Mouse (Mus musculus) MEL (cell line): ENCODE measurements around the gene Ptpn12. TPM values are rescaled to one million over a fixed set of nuclear protein-coding genes. Genes with fewer than 3 reads are reported as not detected.

Source experiments
- DNase-seq: peaks from one replicate; pipeline ENCODE4 v3.0.0; 2011; ENCODE audit warnings: low read depth, low spot score
- H3K27ac ChIP-seq: 2 replicates; pipeline ENCODE4 v1.5.1; 2012; ENCODE audit warnings: low read depth, mild to moderate bottlenecking, control low read depth, low read length, moderate library complexity; ENCODE audit not compliant: control insufficient read depth
- H3K27me3 ChIP-seq, 2 experiments: fragments of 150-350 bp in 1 of 2; sonication (generic) in 1 of 2; 2 replicates each; pipeline ENCODE4 v1.6.1; 2012; ENCODE audit warnings: low read length in 2 of 2, mild to moderate bottlenecking in 2 of 2, improper control_type of control experiment in 1 of 2, moderate library complexity in 1 of 2; ENCODE audit not compliant: insufficient read depth in 2 of 2, control insufficient read depth in 1 of 2
- H3K36me3 ChIP-seq, 2 experiments: 2 replicates each; pipeline ENCODE4 v1.6.1; 2012 to 2014; ENCODE audit warnings: low read length in 2 of 2, improper control_type of control experiment in 1 of 2, inconsistent platforms in 1 of 2, mild to moderate bottlenecking in 1 of 2; ENCODE audit not compliant: insufficient read depth in 2 of 2, control insufficient read depth in 1 of 2
- H3K4me1 ChIP-seq, 2 experiments: fragments of 150-350 bp in 1 of 2; sonication (generic) in 1 of 2; 2 replicates each; pipeline ENCODE4 v1.6.1; 2012; ENCODE audit warnings: low read length in 2 of 2, improper control_type of control experiment in 1 of 2, mild to moderate bottlenecking in 1 of 2; ENCODE audit not compliant: insufficient read depth in 2 of 2, control insufficient read depth in 1 of 2
- H3K4me3 ChIP-seq, 2 experiments: fragments of 150-350 bp in 1 of 2; sonication (generic) in 1 of 2; 2 replicates each; pipeline ENCODE4 v1.5.1; 2012; ENCODE audit warnings: low read depth in 2 of 2, low read length in 2 of 2, mild to moderate bottlenecking in 2 of 2, moderate library complexity in 2 of 2, control low read depth in 1 of 2, improper control_type of control experiment in 1 of 2; ENCODE audit not compliant: control insufficient read depth in 1 of 2, insufficient read depth in 1 of 2
- H3K79me2 ChIP-seq: 2 replicates; pipeline ENCODE4 v1.6.1; 2012; ENCODE audit warnings: mild to moderate bottlenecking, low read length, moderate library complexity; ENCODE audit not compliant: control insufficient read depth, poor library complexity, insufficient read depth
- H3K9ac ChIP-seq: 2 replicates; pipeline ENCODE4 v1.6.1; 2012; ENCODE audit warnings: low read depth, mild to moderate bottlenecking, control low read depth, low read length, moderate library complexity; ENCODE audit not compliant: control insufficient read depth, poor library complexity, severe bottlenecking
- H3K9me3 ChIP-seq: fragments of 150-350 bp; sonication (generic); replicated peaks from 2 replicates; pipeline ENCODE4 v1.6.1; 2012; ENCODE audit warnings: mild to moderate bottlenecking, low read length, improper control_type of control experiment, moderate library complexity; ENCODE audit not compliant: insufficient read depth
- BHLHE40 ChIP-seq: IDR thresholded peaks from 2 replicates; pipeline ENCODE4 v1.6.1; 2012; ENCODE audit warnings: low read depth, mild to moderate bottlenecking, inconsistent platforms, low read length, improper control_type of control experiment, borderline replicate concordance
- CHD1 ChIP-seq: IDR thresholded peaks from 2 replicates; pipeline ENCODE4 v1.6.1; 2012; ENCODE audit warnings: low read depth, mild to moderate bottlenecking, inconsistent platforms, low read length, improper control_type of control experiment
- CTCF ChIP-seq, 3 experiments: IDR thresholded peaks in 2 of 3; conservative IDR thresholded peaks in 1 of 3; 2 replicates each; pipeline ENCODE4 v1.5.1; 2011 to 2012; ENCODE audit warnings: low read length in 3 of 3, low read depth in 2 of 3, mild to moderate bottlenecking in 2 of 3, improper control_type of control experiment in 1 of 3, inconsistent platforms in 1 of 3, mixed read lengths in 1 of 3, moderate library complexity in 1 of 3; ENCODE audit not compliant: control insufficient read depth in 1 of 3, insufficient read depth in 1 of 3, poor library complexity in 1 of 3, severe bottlenecking in 1 of 3
- ELF1 ChIP-seq: IDR thresholded peaks from 2 replicates; pipeline ENCODE4 v1.6.1; 2014; ENCODE audit warnings: low read depth, mild to moderate bottlenecking, inconsistent platforms, low read length, improper control_type of control experiment, moderate library complexity
- ETS1 ChIP-seq: IDR thresholded peaks from 2 replicates; pipeline ENCODE4 v1.6.1; 2012; ENCODE audit warnings: low read depth, mild to moderate bottlenecking, inconsistent platforms, low read length, improper control_type of control experiment, moderate library complexity
- GABPA ChIP-seq: IDR thresholded peaks from 2 replicates; pipeline ENCODE4 v1.6.1; 2012; ENCODE audit warnings: low read depth, mild to moderate bottlenecking, inconsistent platforms, low read length, improper control_type of control experiment, moderate library complexity
- JUND ChIP-seq: IDR thresholded peaks from 2 replicates; pipeline ENCODE4 v1.6.1; 2011; ENCODE audit warnings: low read depth, mild to moderate bottlenecking, improper control_type of control experiment, low read length
- KAT2A ChIP-seq: conservative IDR thresholded peaks from 2 replicates; pipeline ENCODE4 v1.6.1; 2012; ENCODE audit warnings: low read depth, low read length, improper control_type of control experiment, inconsistent platforms
- MAFK ChIP-seq: IDR thresholded peaks from 2 replicates; pipeline ENCODE4 v1.6.1; 2011; ENCODE audit warnings: low read depth, mild to moderate bottlenecking, low read length, improper control_type of control experiment, borderline replicate concordance
- MEF2A ChIP-seq: IDR thresholded peaks from 2 replicates; pipeline ENCODE4 v1.6.1; 2014; ENCODE audit warnings: low read depth, mild to moderate bottlenecking, inconsistent platforms, low read length, improper control_type of control experiment; ENCODE audit not compliant: poor library complexity, insufficient replicate concordance, severe bottlenecking; ENCODE audit errors: extremely low read depth
- NELFE ChIP-seq: IDR thresholded peaks from 2 replicates; pipeline ENCODE4 v1.6.1; 2011; ENCODE audit warnings: low read depth, low read length, improper control_type of control experiment
- POLR2AphosphoS5 ChIP-seq: IDR thresholded peaks from 2 replicates; pipeline ENCODE4 v1.6.1; 2012; ENCODE audit warnings: low read depth, borderline replicate concordance, mild to moderate bottlenecking, inconsistent platforms, low read length, moderate library complexity, mixed read lengths
- RCOR1 ChIP-seq: IDR thresholded peaks from 2 replicates; pipeline ENCODE4 v1.6.1; 2012; ENCODE audit warnings: low read depth, mild to moderate bottlenecking, inconsistent platforms, low read length, improper control_type of control experiment
- SMC3 ChIP-seq: IDR thresholded peaks from 2 replicates; pipeline ENCODE4 v1.6.1; 2011; ENCODE audit warnings: low read depth, low read length, improper control_type of control experiment
- UBTF ChIP-seq: IDR thresholded peaks from 2 replicates; pipeline ENCODE4 v1.6.1; 2012; ENCODE audit warnings: low read depth, mild to moderate bottlenecking, inconsistent platforms, low read length, improper control_type of control experiment, moderate library complexity, borderline replicate concordance; ENCODE audit not compliant: insufficient read depth
- USF1 ChIP-seq: IDR thresholded peaks from 2 replicates; pipeline ENCODE4 v1.6.1; 2014; ENCODE audit warnings: low read depth, mild to moderate bottlenecking, inconsistent platforms, low read length, improper control_type of control experiment, moderate library complexity
- ZKSCAN1 ChIP-seq: IDR thresholded peaks from 2 replicates; pipeline ENCODE4 v1.6.1; 2012; ENCODE audit warnings: low read depth, mild to moderate bottlenecking, inconsistent platforms, low read length, improper control_type of control experiment, moderate library complexity
- ZMIZ1 ChIP-seq: IDR thresholded peaks from 2 replicates; pipeline ENCODE4 v1.6.1; 2012; ENCODE audit warnings: low read depth, mild to moderate bottlenecking, inconsistent platforms, low read length, improper control_type of control experiment, moderate library complexity
- polyA plus RNA-seq, 2 experiments: library from polyadenylated mRNA; stranded (reverse) in 1 of 2; unstranded in 1 of 2; fragments of >175 nt in 1 of 2; fragments of >200 nt in 1 of 2; gene quantifications; 2 replicates each; pipeline versions ENCODE4 v1.2.1 to v1.2.4; 2012; ENCODE audit warnings: low replicate concordance in 2 of 2, low read depth in 1 of 2; ENCODE audit not compliant: insufficient read length in 2 of 2, insufficient read depth in 1 of 2, missing spikeins in 1 of 2
- total RNA-seq: library from RNA; depleted of rRNA; stranded (reverse); fragments of 300-350 nt; gene quantifications from 2 replicates; pipeline ENCODE4 v1.2.3, GENCODE M21; 2012

The Ptpn12 gene
- total and polyA plus RNA-seq, 3 experiments, result 14.8 to 177 (median 58.2) TPM

GRCm38 (mm10) chr5:20964446-20964845 lies 91.3 kb downstream of the Ptpn12 start:
- peaks cover 3 to 4% of the 10 kb centered on the region in 2 experiments; a peak in 3 of 4 replicates for H3K4me1 ChIP-seq
- H3K79me2 ChIP-seq, result no peaks in the 10 kb centered on the region
- no peak for TF ChIP-seq JUND
- no peak for TF ChIP-seq UBTF
- no peak for TF ChIP-seq GABPA
- TF ChIP-seq SMC3, result no peak
- no peak for TF ChIP-seq ELF1
- no peak for TF ChIP-seq USF1
- no peak for TF ChIP-seq BHLHE40
- no peak overlapping the region for H3K9ac ChIP-seq
- peaks cover 0 to 3% of the 10 kb centered on the region in 2 experiments; a peak in 2 of 4 replicates for H3K36me3 ChIP-seq
- no peak overlapping the region for H3K4me3 ChIP-seq
- no peak overlapping the region for H3K27ac ChIP-seq
- DNase-seq, result no peak
- H3K27me3 ChIP-seq, result no peaks in the 10 kb centered on the region
- H3K9me3 ChIP-seq, result no peaks in the 10 kb centered on the region

- no peak for DNase-seq
- Histone ChIP-seq H3K4me3 (no peak overlapping the region), H3K9me3 (no peaks in the 10 kb centered on the region), H3K9ac (no peak overlapping the region), H3K27ac (no peak overlapping the region), H3K4me1 (peaks cover 3 to 4% of the 10 kb centered on the region in 2 experiments; a peak in 3 of 4 replicates), H3K36me3 (peaks cover 0 to 3% of the 10 kb centered on the region in 2 experiments; a peak in 2 of 4 replicates), H3K79me2 (no peaks in the 10 kb centered on the region), H3K27me3 (no peaks in the 10 kb centered on the region)
- TF ChIP-seq ZMIZ1 (no peak), CTCF (IDR thresholded peaks at IDR 0.05 in 2 of 3, conservative IDR thresholded peaks at IDR 0.05 in 1 of 3; ENCODE audit: control insufficient read depth in 1 of 3, insufficient read depth in 1 of 3, low read depth in 2 of 3, low read length in 3 of 3, poor library complexity in 1 of 3, severe bottlenecking in 1 of 3) (no peak), ETS1 (no peak), CHD1 (no peak), NELFE (no peak), MAFK (no peak), KAT2A (no peak), ELF1 (no peak), MEF2A (no peak), POLR2AphosphoS5 (no peak), ZKSCAN1 (no peak), RCOR1 (no peak)
Measured at GRCm38 (mm10) chr5:20963295-20963694, 92.4 kb downstream of the Ptpn12 start.
